Mouse (Mus musculus) thymus, postnatal 4 days (tissue): Measurements from ENCODE around the gene Smim24.

ENCODE experiments used
- DNase-seq: peaks from one replicate; pipeline ENCODE4 v3.0.0; 2021

Gene Smim24

GRCm38 (mm10) chr10:81423476-81424245, 30.8 kb downstream of the Smim24 start:
- DNase-seq: no peak

DNA sequence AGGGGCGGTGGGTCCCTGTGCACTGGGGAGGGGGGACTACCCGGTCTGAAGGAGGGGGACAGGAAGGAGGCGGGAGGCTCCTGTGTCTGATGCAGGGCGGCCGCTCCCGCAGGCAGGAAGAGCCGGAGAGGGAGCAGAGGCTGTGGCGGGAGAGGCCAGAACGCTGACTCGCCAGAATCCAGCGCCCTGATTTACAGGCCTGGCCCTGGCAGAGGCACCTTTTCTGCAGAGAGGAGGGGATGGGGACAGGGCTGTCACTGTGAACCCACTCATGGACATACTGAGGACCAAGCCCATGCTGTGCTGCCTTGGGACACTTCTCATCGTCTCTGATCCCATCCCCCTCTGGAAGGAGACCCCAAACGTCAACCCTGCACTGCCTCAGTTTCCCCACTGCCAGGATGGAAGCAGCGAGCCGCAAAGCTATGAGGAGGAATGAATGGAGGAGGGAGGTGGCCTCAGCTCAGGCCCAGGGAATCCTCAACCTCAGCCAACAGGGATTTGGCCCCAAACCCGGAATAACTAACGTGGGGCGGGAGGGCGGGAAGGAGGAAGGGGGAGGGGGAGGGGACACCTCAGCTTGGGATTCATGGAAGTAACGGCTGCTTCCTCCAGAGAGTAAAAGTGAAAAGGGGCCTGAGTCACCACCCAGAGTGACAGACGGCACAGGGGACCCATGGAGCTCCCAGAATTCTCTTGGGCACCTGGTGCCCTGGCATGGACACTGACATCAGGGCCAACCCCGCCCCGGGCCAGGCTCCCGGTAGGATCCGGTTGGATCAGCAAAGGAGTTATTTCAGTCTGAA, 31.6 kb downstream of the Smim24 start:
- peak; percentile 16 for DNase-seq

- DNase-seq: peak; percentile 12
Measured at GRCm38 (mm10) chr10:81425236-81425850, 32.5 kb downstream of the Smim24 start.

GRCm38 (mm10) chr10:81426081-81426671, 33.3 kb downstream of the Smim24 start:
- DNase-seq: peak; percentile 50

DNA sequence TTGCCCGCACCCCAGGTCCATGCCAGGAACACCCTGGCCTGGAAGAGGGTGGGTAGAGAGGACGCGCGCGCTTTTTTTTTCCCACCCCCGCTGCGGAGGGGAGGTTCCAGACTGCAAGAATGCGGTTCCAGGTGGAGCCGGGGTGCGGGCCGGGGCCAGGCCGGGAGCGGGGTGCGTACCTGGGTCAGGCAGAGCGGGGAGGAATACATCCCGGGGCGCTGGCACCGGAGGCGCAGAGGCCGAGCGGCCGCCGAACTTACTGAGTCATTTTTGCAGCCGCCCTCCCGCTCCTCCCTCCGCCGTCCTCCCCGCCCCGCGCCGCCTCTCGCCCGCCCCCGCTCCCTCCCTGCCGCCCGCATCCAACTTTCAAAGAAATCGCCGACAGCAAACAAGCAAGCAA, 34.0 kb downstream of the Smim24 start:
- DNase-seq: peak; percentile 52

DNA sequence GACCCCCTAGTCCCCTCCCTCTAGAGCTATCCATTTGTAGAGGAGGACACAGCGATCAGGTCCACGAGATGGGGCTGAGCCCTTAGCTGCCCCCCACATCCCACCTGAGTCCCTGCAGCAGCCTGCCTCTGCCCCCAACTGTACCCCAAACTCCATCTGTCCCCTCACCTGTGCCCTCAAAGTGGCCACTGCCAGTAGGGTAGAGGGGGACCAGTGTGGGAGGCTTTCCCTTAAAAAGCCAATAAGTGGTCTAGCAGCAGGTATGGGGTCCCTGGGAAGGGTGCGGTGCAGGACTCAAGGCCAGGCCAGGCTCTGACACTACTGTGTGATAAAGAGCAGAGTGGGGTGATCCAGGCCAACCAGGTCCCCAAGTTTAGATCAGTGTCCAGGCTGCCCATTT, 34.5 kb downstream of the Smim24 start:
- DNase-seq: no peak

DNA sequence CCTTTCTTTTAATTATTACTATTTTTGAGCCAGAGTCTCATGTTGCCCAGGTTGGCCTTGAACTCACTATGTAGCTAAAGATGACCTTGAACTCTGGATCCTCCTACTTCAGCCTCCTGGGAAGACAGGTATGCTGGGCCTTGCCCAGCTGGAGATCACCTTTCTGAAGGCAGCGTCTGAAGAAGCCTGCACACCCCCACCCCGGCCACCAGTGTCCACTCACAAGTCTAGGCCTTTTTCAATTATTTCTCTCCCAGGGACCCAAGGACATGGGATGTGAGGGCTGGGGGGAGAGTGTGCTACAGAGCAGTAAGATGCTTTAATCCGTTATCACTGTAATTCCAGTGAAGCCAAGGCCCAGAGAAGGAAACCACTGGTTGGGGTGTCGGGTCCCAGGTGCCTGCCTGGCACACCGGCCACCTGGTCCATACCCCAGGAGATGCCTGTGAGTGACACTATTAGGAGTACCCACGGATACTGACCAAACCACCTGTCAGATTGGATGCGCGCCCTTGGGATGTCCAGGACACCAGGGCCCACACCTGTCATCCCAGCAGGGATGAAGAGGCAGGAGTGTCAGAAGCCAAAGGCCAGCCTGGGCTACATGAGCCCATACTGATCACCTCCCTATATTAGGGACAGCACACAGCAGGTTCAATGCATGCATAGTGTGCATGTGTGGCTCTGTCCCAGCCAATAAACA, 35.1 kb downstream of the Smim24 start:
- peak; percentile 10 for DNase-seq

GRCm38 (mm10) chr10:81428507-81428870, 35.6 kb downstream of the Smim24 start:
- DNase-seq: peak; percentile 8

DNA sequence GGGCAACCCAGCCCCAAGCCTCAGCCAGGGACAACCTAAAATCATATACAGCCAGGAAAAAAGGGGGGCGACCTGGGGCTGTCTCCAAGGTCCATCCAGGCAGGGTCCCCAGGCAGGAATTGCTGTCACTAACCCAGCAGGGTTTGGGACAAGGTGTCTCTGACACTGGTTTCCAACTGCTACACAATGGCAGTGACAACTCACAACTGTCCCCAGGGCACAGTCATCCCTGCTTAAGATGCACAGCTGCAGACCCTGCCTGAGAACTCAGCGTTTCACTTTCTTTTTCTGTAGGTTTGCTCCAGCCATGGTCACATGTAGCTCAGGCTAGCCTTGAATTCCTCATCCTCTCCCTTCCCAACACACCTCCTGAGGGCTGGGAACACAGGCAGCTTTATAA, 36.2 kb downstream of the Smim24 start:
- DNase-seq: peak; percentile 26

- peak; percentile 85 for DNase-seq
Measured at GRCm38 (mm10) chr10:81429605-81430061, 36.8 kb downstream of the Smim24 start.

GRCm38 (mm10) chr10:81430141-81430830, 37.4 kb downstream of the Smim24 start:
- DNase-seq: peak; percentile 86

GRCm38 (mm10) chr10:81430831-81431525, 38.1 kb downstream of the Smim24 start:
- peak; percentile 73 for DNase-seq

- peak; percentile 53 for DNase-seq
Measured at GRCm38 (mm10) chr10:81431526-81432168, 38.8 kb downstream of the Smim24 start.

- peak; percentile 42 for DNase-seq
Measured at GRCm38 (mm10) chr10:81432169-81432867, 39.5 kb downstream of the Smim24 start.

DNA sequence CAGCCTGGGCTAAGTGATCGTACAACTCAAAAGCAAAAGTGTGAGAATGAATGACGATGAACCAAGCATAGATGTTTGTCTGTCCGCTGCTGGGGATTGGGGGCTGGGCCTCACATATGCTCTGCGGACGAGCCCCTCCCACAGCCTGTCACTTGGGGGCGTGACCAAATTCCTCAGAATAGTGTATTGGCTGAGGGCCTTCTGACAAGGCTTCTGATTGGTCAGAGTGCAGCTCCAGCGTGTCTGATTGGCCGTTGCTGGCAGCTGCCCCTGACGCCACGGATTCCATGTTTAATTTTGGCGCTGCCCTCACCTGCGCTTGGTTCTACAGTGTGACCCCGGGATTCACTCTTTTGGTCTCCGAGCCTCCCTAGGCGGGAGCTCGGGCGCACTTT, 40.0 kb downstream of the Smim24 start:
- peak; percentile 90 for DNase-seq

- DNase-seq: peak; percentile 49
Measured at GRCm38 (mm10) chr10:81433541-81434289, 40.9 kb downstream of the Smim24 start.

- DNase-seq: peak; percentile 43
Measured at GRCm38 (mm10) chr10:81434361-81435263, 41.8 kb downstream of the Smim24 start.

- peak; percentile 7 for DNase-seq
Measured at GRCm38 (mm10) chr10:81435436-81435835, 42.6 kb downstream of the Smim24 start.
